Mouse (Mus musculus) retina, embryonic 14.5 days (tissue): ENCODE data around the gene Zscan4b.
"Not testable (repeated sequence)": the region's sequence is repeated elsewhere in the genome, so short reads cannot be mapped to it uniquely, and the experiment has no call there.

Experiments used
- DNase-seq: peaks from one replicate; pipeline ENCODE4 v3.0.0-alpha.2; 2015; ENCODE audit warnings: low spot score

The Zscan4b gene

GRCm38 (mm10) chr7:10904950-10905349 is at the start of gene Zscan4b:
Gene Zscan4b (minus strand): TSS chr7:10905050.
- not testable (repeated sequence) for DNase-seq
